Mouse (Mus musculus) adrenal gland, postnatal 36 days (tissue): Measurements from ENCODE around the gene Abcc2. TPM values are rescaled to one million over a fixed set of nuclear protein-coding genes. Genes with fewer than 3 reads are reported as not detected.

Source experiments
- DNase-seq, 2 experiments: peaks; one replicate each; pipeline ENCODE4 v3.0.0; 2021; ENCODE audit warnings: mixed read lengths in 1 of 2
- total RNA-seq, 2 experiments: library from RNA; stranded (reverse); gene quantifications; 2 replicates each; pipeline ENCODE4 v1.2.3; 2021

Gene Abcc2
- total RNA-seq, 2 experiments from 2014 or later: 0.10 to 0.30 TPM

- no peak for DNase-seq
These were observed 1.6 kb upstream of the Abcc2 start for GRCm38 (mm10) chr19:43780391-43780790.

DNA sequence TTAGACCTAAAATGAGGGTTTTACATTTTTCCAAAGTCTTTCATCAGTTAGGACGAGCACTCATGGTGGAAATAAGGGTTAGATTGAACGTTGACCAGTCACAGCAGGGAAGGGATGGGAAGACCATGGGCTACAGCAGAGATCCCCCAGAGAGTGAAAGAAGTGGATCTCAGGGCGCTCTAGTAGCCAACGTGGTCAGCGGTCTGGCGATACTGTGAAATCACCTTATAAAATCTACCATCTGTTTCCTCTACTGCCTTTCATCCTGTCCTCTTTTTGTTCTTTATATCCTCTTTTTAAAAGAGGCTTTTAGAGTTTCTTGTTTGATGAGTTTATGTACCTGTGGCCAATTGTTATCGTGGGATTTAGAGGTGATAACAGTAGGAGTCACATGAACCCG, 2.8 kb downstream of the Abcc2 start:
- DNase-seq: no peak

GRCm38 (mm10) chr19:43786249-43787026, 4.4 kb downstream of the Abcc2 start:
- no peak for DNase-seq

DNA sequence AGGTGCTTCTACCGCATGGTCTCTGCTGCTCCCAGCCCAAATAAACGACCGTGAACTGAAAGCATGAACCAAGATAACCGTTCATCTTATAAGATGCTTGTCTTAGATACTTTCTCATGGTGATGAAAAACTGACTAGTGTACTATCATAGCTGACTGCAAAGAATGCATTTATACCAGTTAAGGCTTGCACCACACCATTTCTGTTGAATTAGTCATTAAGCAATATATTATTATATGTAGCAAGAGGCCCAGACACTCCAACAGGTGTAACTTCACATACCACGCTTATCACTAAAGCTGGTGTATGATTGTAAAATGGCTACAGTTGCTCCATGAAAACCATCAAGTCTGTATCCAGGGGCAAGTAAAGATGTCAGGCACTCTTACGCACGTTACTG, 7.8 kb downstream of the Abcc2 start:
- DNase-seq: no peak

- no peak for DNase-seq
These were observed 10.5 kb downstream of the Abcc2 start for GRCm38 (mm10) chr19:43792537-43792936.

DNA sequence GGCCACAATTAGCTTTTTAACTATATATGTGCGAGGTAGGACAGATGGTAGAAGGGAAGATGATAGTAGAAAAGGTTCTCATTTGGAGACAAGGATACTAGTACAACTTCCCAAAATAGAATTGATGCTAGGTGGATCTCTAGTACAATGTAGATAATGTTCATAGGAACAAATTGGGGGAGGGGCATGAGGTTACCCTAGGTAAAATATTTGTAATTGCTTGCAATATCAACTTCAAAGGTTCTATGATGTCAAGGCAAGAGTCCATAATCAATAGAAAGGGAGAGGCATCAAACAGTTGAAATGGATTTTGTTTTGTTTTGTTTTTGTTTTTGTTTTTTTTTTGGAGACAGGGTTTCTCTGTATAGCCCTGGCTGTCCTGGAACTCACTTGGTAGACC, 12.0 kb downstream of the Abcc2 start:
- no peak for DNase-seq

- DNase-seq: no peak
These were observed 13.5 kb downstream of the Abcc2 start for GRCm38 (mm10) chr19:43795511-43795910.

DNA sequence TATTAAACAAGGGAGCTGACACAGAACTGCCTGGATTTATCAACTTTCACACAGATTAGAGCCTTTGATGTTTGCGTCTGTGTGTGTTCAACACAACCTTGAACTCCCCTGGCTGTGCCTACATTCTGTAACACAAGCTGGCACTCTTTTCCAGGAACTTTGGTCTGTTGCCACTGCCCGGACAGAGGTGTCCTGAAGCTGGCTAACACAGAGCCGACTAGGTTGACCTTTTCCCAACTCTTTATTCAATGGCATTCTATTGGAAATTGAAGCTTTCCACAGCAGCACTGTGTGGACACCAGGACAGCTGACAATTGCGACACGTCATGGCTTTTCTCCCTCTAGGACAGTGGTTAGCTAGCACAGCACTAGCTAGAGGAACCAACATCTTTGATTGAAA, 15.2 kb downstream of the Abcc2 start:
- peak; percentile 68 to 69 for DNase-seq

DNA sequence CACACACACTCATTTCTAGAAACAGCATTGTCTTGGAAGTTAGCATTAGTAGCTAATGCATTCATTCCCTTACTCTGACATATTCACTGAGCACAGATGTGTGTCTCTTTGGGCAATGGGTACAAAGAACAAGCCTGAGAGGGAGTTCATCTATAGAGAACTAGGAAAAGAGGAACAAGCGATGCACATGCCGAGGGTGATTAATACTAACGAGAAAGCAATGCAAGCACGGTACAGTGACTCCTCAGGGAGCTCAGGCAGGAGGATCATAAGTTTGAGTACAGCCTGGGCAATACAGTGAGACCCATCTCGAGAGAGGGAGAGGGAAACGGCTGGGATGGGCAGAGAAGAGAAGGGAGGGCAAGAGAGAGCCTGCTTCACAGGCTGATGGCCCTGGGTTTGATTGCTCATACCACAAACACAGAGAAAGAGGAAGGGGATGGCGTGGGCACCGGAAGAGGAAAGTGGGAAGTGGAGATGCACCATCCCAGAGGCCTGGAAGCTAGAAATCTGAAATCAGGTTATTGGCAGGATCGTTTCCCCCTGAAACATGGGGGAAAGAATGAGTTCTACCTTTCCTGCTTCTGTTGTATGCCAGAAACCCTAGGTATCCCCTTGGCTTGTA, 19.5 kb downstream of the Abcc2 start:
- no peak for DNase-seq

DNA sequence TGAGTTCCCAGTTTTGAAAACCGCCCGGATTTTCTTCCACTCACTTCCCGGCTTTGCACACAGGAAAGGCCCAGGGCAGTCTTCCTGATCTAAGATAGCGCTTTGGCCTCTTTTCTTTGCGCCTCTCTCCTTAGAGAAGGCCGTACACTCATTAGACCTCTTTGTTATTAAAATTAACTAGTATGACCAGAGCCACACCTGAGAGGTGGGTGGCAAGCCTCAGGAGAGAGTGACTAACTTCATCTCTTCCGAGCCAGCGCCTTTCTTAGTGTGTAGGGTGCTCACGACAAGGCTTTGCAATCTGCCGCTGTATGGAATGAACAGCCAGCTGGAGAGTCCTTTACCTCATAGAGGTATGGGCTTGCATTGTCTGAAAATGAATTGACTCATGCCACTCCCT, 21.9 kb downstream of the Abcc2 start:
- no peak for DNase-seq

DNA sequence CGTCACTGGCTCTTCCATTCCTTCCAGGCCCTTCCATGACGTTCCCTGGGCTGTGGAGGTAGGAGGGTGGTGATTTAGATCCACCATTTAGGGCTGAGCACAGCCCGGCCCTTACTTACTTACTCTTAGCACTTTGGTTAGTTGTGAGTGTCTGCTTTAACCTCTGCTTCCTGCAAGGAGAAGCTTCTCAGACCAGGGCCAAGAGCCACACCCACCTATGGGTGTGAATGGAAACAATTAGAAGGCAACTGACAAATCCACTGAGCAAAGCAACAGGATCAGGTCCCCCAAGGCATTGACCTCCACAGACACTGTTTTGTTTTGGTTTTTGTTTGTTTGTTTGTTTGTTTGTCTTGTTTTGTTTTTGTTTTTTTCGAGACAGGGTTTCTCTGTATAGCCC, 27.3 kb downstream of the Abcc2 start:
- DNase-seq: no peak

GRCm38 (mm10) chr19:43811419-43811818, 29.4 kb downstream of the Abcc2 start:
- no peak for DNase-seq

DNA sequence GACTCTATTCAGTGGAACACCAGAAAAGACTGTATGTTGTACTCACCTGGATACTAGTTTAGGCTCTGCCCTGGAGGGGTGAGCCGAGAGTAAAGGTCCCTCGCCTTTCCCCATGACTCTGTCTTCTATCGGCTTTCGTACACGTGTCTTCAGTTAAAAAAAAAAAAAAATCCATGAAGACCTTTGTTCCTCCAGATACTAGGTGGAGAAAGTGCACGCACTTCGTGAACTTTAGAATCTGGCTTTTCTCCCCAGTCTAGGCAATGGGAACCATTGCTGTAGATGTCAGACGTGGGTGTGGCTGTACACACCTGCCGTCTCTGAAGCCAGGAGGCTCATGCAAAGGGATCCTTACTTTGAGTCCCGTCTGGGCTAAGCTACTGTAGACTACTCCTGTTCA, 31.3 kb downstream of the Abcc2 start:
- no peak for DNase-seq

GRCm38 (mm10) chr19:43815661-43816414, 33.8 kb downstream of the Abcc2 start:
- DNase-seq: peak; percentile 55 to 72

DNA sequence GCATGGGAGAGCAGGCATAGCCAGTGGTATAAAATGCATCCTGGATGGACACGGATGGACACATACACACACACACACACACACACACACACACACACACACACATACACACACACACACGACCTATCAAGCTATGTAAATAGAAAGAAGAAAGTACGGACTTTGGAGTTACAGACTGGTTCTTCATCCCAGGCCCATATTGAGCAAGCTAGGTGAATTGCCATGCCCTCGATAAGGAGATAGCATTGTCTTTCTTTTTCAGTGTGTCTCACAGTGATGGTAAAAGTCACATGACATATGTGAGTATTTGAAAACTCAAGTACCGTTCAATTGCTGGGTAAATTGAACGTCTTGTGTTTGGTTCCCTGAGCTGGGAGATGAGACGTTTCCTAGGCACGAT, 44.9 kb downstream of the Abcc2 start:
- DNase-seq: no peak

GRCm38 (mm10) chr19:43832425-43833069, 50.6 kb downstream of the Abcc2 start:
- DNase-seq: peak; percentile 74 to 81

- no peak for DNase-seq
These were observed 61.2 kb downstream of the Abcc2 start for GRCm38 (mm10) chr19:43843184-43843583.

GRCm38 (mm10) chr19:43845331-43845908, 63.4 kb downstream of the Abcc2 start:
- no peak for DNase-seq

DNA sequence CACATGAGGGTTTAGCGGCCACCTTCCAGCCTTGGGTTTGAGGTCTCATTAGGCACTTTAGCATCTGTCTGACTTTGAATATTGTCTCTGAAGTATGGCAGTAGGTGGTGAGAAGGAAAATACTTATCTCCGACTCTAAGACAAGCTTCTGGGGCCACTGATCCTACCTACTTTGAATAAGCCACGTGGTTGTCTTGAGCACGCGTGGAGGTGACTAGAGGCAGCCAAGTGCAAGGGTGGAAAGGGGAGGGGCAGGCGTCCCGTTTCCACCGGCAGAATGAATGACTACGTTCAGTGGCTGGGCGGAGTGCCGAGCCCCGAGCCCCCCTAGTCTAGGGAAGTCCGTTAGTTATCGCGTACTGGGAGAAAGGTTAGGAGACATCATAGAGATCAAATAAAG, 65.1 kb downstream of the Abcc2 start:
- DNase-seq: no peak

- no peak for DNase-seq
These were observed 66.0 kb downstream of the Abcc2 start for GRCm38 (mm10) chr19:43847966-43848365.

GRCm38 (mm10) chr19:43850026-43850425, 68.0 kb downstream of the Abcc2 start:
- DNase-seq: peak; percentile 36 to 48

DNA sequence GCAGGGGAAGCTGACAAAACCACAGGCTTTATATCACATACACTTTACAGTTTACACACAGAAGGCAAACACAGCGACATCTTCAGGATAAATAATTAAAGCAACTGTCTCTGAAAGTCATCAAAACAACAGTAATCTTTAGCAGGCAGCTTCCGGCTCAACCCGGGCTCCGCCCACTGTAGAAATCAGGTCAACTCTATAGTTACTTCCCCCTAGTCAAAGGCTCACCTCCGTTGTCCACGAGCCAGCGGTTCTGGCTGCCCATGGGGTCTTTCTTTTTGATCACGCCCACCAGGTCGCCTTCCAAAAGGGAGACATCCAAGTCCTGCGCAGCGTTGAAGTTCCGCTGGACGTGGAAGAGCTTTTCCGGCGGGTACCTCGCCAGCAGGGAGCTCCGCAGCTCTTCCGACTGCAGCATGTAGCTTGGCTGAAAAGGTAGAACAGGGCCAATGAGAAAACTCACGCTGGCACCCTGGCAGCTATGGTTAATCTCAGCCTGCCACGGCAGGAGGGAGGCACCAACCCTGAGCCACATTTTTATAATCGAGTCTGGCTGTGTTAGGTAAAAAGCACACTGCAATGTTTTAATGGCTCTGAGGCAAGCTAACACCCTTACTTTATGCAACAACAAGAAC, 70.1 kb downstream of the Abcc2 start:
- DNase-seq: no peak
